In genomic region chr7:67648376-67648775, GRCm38 (mm10) we compare ENCODE assay signal across 8 mouse cellular contexts. TPM values are rescaled to one million over a fixed set of nuclear protein-coding genes. Genes with fewer than 3 reads are reported as not detected.
DNase-seq lines count a peak whose midpoint lies in the region; ATAC-seq and TF ChIP-seq lines count a peak whose summit lies in the region.

No protein-coding gene starts in this region.

- H3K27me3 ChIP-seq in heart, embryonic 10.5 days (ENCODE audit: insufficient read depth, poor library complexity, severe bottlenecking): no peaks in the 10 kb centered on the region
- no peaks in the 10 kb centered on the region for H3K27me3 ChIP-seq in C2C12 (ENCODE audit: control insufficient read depth, insufficient read depth, insufficient read length)
- no peaks in the 10 kb centered on the region for H3K27me3 ChIP-seq in forebrain, embryonic 12.5 days
- H3K27me3 ChIP-seq in limb, embryonic 13.5 days: no peaks in the 10 kb centered on the region

- no peak for ATAC-seq in forebrain, embryonic 12.5 days (ENCODE audit: low FRiP score)
- ATAC-seq in limb, embryonic 13.5 days (ENCODE audit: low FRiP score, low read depth): no peak

- intact Hi-C loops in left cerebral cortex, postnatal 10 days (cut with DNase I): no loop called here

- 0 out of 2 replicates have a peak overlapping the region, but pooled peaks have one; percentile 27 for H3K9ac ChIP-seq in forebrain, embryonic 12.5 days
- peak overlapping the region; percentile 67 for H3K9ac ChIP-seq in limb, embryonic 13.5 days

- peak overlapping the region; percentile 48 for H3ac ChIP-seq in C2C12 (ENCODE audit: control insufficient read depth, insufficient read length, low read depth)

- no peaks in the 10 kb centered on the region for H3K36me3 ChIP-seq in heart, embryonic 10.5 days
- H3K36me3 ChIP-seq in C2C12 (ENCODE audit: control insufficient read depth, insufficient read depth): no peaks in the 10 kb centered on the region
- no peaks in the 10 kb centered on the region for H3K36me3 ChIP-seq in forebrain, embryonic 12.5 days (replicated peaks)
- H3K36me3 ChIP-seq in limb, embryonic 13.5 days: no peaks in the 10 kb centered on the region

- peaks cover 33% of the 10 kb centered on the region for H3K79me2 ChIP-seq in C2C12 (ENCODE audit: control insufficient read depth, insufficient read depth)

- H3K27ac ChIP-seq in heart, embryonic 10.5 days: no peak overlapping the region
- no peak overlapping the region for H3K27ac ChIP-seq in forebrain, embryonic 12.5 days
- H3K27ac ChIP-seq in limb, embryonic 13.5 days: no peak overlapping the region

- H3K79me3 ChIP-seq in C2C12 (ENCODE audit: low read depth): peaks cover 15% of the 10 kb centered on the region

- TF ChIP-seq CTCF in C2C12 (IDR thresholded peaks at IDR 0.05; ENCODE audit: control insufficient read depth, insufficient read depth, insufficient read length): no peak

- no peaks in the 10 kb centered on the region for H3K9me3 ChIP-seq in heart, embryonic 10.5 days
- no peaks in the 10 kb centered on the region for H3K9me3 ChIP-seq in forebrain, embryonic 12.5 days
- H3K9me3 ChIP-seq in limb, embryonic 13.5 days: no peaks in the 10 kb centered on the region

- peak overlapping the region; percentile 52 for H3K4me2 ChIP-seq in forebrain, embryonic 12.5 days
- H3K4me2 ChIP-seq in limb, embryonic 13.5 days (replicated peaks): peak overlapping the region; percentile 80

- WGBS in heart, embryonic 10.5 days: 69% methylated on average over 4 of the region's 4 CpGs
- 70% methylated on average over 4 of the region's 4 CpGs for WGBS in forebrain, embryonic 12.5 days
- 62% methylated on average over 4 of the region's 4 CpGs for WGBS in limb, embryonic 13.5 days

- peak overlapping the region; percentile 66 for H3K4me3 ChIP-seq in heart, embryonic 10.5 days
- H3K4me3 ChIP-seq in C2C12 (ENCODE audit: insufficient read depth, poor library complexity, severe bottlenecking): peak overlapping the region; percentile 11
- peak overlapping the region; percentile 47 for H3K4me3 ChIP-seq in forebrain, embryonic 12.5 days (replicated peaks)
- peak overlapping the region; percentile 51 for H3K4me3 ChIP-seq in limb, embryonic 13.5 days

- DNase-seq in heart, embryonic 10.5 days (ENCODE audit: low spot score): no peak
- no peak for DNase-seq in heart, postnatal 4 days
- no peak for DNase-seq in left cerebral cortex, postnatal 10 days (ENCODE audit: extremely low spot score in 1 of 2, low spot score in 2 of 2)
- DNase-seq in embryo, embryonic 10.5 days (ENCODE audit: low spot score): no peak
- no peak for DNase-seq in urinary bladder, adult 18-20 months (ENCODE audit: low spot score in 2 of 2)

- peaks cover 36% of the 10 kb centered on the region for H3K4me1 ChIP-seq in heart, embryonic 10.5 days
- H3K4me1 ChIP-seq in forebrain, embryonic 12.5 days: peaks cover 31% of the 10 kb centered on the region
- peaks cover 59% of the 10 kb centered on the region for H3K4me1 ChIP-seq in limb, embryonic 13.5 days

TF ChIP-seq in C2C12, 6 proteins besides CTCF, POLR2A, EP300 and RAD21:
- TF ChIP-seq CEBPB (IDR thresholded peaks at IDR 0.05; ENCODE audit: low read depth) (no peak), MYOG (IDR thresholded peaks at IDR 0.05; ENCODE audit: control insufficient read depth, extremely low read depth, insufficient read length) (no peak), FOSL1 (IDR thresholded peaks at IDR 0.05; ENCODE audit: insufficient read depth, low read length, poor library complexity, severe bottlenecking) (no peak), MAX (IDR thresholded peaks at IDR 0.05) (no peak), USF1 (IDR thresholded peaks at IDR 0.05; ENCODE audit: low read depth) (no peak), MYOD1 (IDR thresholded peaks at IDR 0.05; ENCODE audit: control insufficient read depth, insufficient read length, low read depth) (no peak)
TF ChIP-seq in C2C12: peak in this region for 0.

RNA-seq across cellular contexts. Expression of gene Ttc23, which starts 1.2 kb away (rescaled TPM):
- polyA plus RNA-seq in heart, embryonic 10.5 days (2016; fragmentation: Nextera tagmentation; extraction: Ambion mirVana): 19.0 and 27.1 TPM in 2 replicates
- 10 to 100 TPM; 34.9 TPM for total RNA-seq in heart, postnatal 4 days (2021)
- polyA plus RNA-seq in C2C12 (2012; fragmentation: generic; extraction: Trizol): 7.2 TPM
- 31.2 and 32.3 TPM in 2 replicates for polyA plus RNA-seq in forebrain, embryonic 12.5 days (2016; fragmentation: Nextera tagmentation; extraction: Ambion mirVana)
- polyA plus RNA-seq in limb, embryonic 13.5 days (2015; fragmentation: Nextera tagmentation; extraction: Ambion mirVana): 58.1 and 60.6 TPM in 2 replicates
- 1 to 10 TPM; 9.0 TPM for total RNA-seq in left cerebral cortex, postnatal 10 days (2021)

RNA-seq across cellular contexts. Expression of gene Lrrc28, which starts 3.3 kb away (rescaled TPM):
- 12.8 and 13.6 TPM in 2 replicates for polyA plus RNA-seq in heart, embryonic 10.5 days (2016; fragmentation: Nextera tagmentation; extraction: Ambion mirVana)
- total RNA-seq in heart, postnatal 4 days (2021): 10 to 100 TPM; 15.7 to 17.7 TPM
- 9.1 TPM for polyA plus RNA-seq in C2C12 (2012; fragmentation: generic; extraction: Trizol)
- polyA plus RNA-seq in forebrain, embryonic 12.5 days (2016; fragmentation: Nextera tagmentation; extraction: Ambion mirVana): 28.7 and 30.0 TPM in 2 replicates
- 21.4 and 22.3 TPM in 2 replicates for polyA plus RNA-seq in limb, embryonic 13.5 days (2015; fragmentation: Nextera tagmentation; extraction: Ambion mirVana)
- total RNA-seq in left cerebral cortex, postnatal 10 days (2021): 10 to 100 TPM; 38.4 to 43.5 TPM

Comparison
In these comparisons a context has a peak if more than half of its experiments do, and no peak if none do; other contexts are left out.
1. H3K4me3 ChIP-seq: peak in every context shown above with its lines; median percentile 66 in heart, embryonic 10.5 days; 51 in limb, embryonic 13.5 days; 47 in forebrain, embryonic 12.5 days; 11 in C2C12.